Mouse (Mus musculus): Measurements from ENCODE around the gene Plxdc2. TPM values are rescaled to one million over a fixed set of nuclear protein-coding genes. Genes with fewer than 3 reads are reported as not detected.

Gene Plxdc2
- 0.40 TPM for polyA plus RNA-seq (2017; shearing (Covaris generic))

DNA sequence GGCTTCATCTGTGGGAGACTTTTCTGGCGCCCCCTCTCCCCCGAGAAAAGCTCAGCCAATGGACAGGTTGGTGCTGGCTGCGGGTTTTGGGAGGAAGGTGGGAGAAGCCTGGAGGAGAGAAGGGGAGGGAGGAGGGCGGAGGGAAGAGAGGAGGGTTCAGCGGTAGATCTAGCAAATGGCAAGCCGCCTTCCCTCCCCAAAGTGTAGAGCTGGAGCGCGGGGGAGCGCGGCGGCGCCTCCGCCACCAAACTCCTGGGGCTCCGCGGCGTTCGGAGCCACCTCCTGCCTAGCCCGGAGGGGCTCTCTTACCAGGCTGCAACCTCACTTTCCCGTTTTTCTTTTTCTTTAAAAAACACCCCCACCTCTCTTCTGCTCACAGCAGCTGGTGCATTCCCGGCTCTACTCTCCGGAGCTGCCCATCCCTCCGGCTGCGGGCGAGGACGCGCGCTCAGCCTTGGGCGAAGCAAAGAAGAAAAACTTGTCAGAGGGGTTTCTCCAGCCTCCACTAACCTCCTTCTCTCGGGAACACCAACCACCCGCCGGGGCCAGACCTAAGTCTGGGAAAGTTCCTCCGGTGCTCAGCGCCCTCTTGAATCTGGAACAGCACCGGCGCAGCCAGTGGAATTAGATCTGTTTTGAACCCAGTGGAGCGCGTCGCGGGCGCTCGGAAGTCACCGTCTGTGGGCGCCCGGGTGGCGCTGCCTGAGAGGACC lies at the start of gene Plxdc2:
Gene Plxdc2 (plus strand): TSS at position 199 of the 713 bp plus-strand sequence.

Data from effector memory CD4-positive, alpha-beta T cell, adult 7 months (primary cell).